18 mouse cellular contexts compared by ENCODE assay signal in the genomic region with DNA sequence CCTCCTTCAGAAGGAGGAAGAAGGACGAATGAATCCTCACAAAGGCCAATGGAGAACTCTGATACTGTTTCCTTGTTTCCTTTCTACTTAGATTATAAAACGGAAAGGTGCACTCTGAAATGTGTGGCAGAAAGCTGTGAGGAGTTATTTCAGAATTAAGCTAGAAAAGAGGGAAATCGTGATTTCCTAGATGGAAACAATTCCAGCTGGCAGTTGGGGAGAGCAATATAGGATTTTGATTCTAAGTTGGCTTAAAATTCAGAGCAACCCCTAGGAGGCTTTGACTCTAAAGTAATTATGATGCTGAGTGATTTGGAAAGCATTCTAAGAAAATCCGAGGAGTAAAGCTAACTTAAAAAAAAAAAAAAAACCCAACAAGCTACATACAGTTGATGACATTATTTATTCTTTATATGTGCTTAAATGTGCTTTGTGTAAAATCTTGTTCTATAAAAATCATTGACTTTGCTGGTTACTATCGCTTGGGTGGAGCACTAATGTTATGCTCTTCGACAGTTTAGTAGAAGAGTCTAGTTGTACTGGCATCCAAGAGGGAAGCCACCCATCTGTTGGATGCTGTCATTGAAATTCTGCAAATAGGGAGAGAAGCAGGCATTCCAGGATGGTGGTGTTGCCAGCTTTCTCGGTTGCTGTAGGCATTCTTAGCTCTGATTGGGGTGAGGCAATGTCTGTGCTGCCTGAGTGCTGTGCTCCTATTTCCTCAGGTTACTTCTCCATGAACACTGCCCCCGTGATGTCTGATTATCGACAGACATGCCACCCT.
DNase-seq lines count a peak whose midpoint lies in the region; ATAC-seq lines count a peak whose summit lies in the region.
"Had no signal": no experiment of that assay in that cellular context is flagged by ENCODE, and none has a peak within 500 bp of the region (broad histone marks: within the 10 kb centered on the region; RNA-seq: fewer than 3 reads in every experiment).

No protein-coding gene starts in this region.

- peaks cover 1% of the 10 kb centered on the region; the same call in 1 of the 2 replicates for H3K4me1 ChIP-seq in forebrain, embryonic 15.5 days
- no peaks in the 10 kb centered on the region for H3K4me1 ChIP-seq in forebrain, embryonic 11.5 days (replicated peaks; ENCODE audit: control insufficient read depth, insufficient read depth, low read length)
- no peaks in the 10 kb centered on the region for H3K4me1 ChIP-seq in hindbrain, embryonic 11.5 days (replicated peaks; ENCODE audit: control insufficient read depth, insufficient read depth, low read length)
- H3K4me1 ChIP-seq: heart, embryonic 12.5 days; midbrain, embryonic 12.5 days had no signal

- H3K9ac ChIP-seq in forebrain, embryonic 15.5 days (replicated peaks), result no peak overlapping the region
- no peak overlapping the region for H3K9ac ChIP-seq in forebrain, embryonic 11.5 days (ENCODE audit: low read length)
- H3K9ac ChIP-seq in hindbrain, embryonic 11.5 days (ENCODE audit: low read depth, low read length), result no peak overlapping the region
- H3K9ac ChIP-seq: embryonic facial prominence, embryonic 13.5 days; heart, embryonic 12.5 days; liver, embryonic 14.5 days; midbrain, embryonic 12.5 days had no signal

- H3K36me3 ChIP-seq in forebrain, embryonic 15.5 days, result no peaks in the 10 kb centered on the region
- H3K36me3 ChIP-seq in forebrain, embryonic 11.5 days (ENCODE audit: control insufficient read depth, insufficient read depth, low read length), result no peaks in the 10 kb centered on the region
- no peaks in the 10 kb centered on the region for H3K36me3 ChIP-seq in hindbrain, embryonic 11.5 days (ENCODE audit: control insufficient read depth, insufficient read depth, low read length)
- H3K36me3 ChIP-seq: embryonic facial prominence, embryonic 13.5 days; heart, embryonic 12.5 days; midbrain, embryonic 12.5 days had no signal

- H3K9me3 ChIP-seq in forebrain, embryonic 15.5 days, result no peaks in the 10 kb centered on the region
- H3K9me3 ChIP-seq in forebrain, embryonic 11.5 days (ENCODE audit: control insufficient read depth, low read length), result no peaks in the 10 kb centered on the region
- no peaks in the 10 kb centered on the region for H3K9me3 ChIP-seq in hindbrain, embryonic 11.5 days (ENCODE audit: control insufficient read depth, low read length)
- H3K9me3 ChIP-seq: embryonic facial prominence, embryonic 13.5 days; heart, embryonic 12.5 days; midbrain, embryonic 12.5 days had no signal

- no peaks in the 10 kb centered on the region for H3K27me3 ChIP-seq in forebrain, embryonic 15.5 days
- no peaks in the 10 kb centered on the region for H3K27me3 ChIP-seq in forebrain, embryonic 11.5 days (ENCODE audit: control insufficient read depth, insufficient read depth, low read length)
- H3K27me3 ChIP-seq in hindbrain, embryonic 11.5 days (ENCODE audit: control insufficient read depth, insufficient read depth, low read length), result no peaks in the 10 kb centered on the region
- H3K27me3 ChIP-seq: heart, embryonic 12.5 days; midbrain, embryonic 12.5 days had no signal

- ATAC-seq in forebrain, embryonic 15.5 days (replicated peaks), result peak; percentile 61; the same call in 1 of the 2 replicates
- ATAC-seq in forebrain, embryonic 11.5 days (replicated peaks; ENCODE audit: low FRiP score), result no peak
- no peak for ATAC-seq in hindbrain, embryonic 11.5 days (ENCODE audit: low FRiP score)
- no peak for ATAC-seq in CD4-positive, CD25-positive, alpha-beta regulatory T cell, adult 4 months
- ATAC-seq: inflammation-experienced regulatory T-cells, adult 6 months had no signal

- H3K27ac ChIP-seq in forebrain, embryonic 15.5 days (replicated peaks), result 0 out of 2 replicates have a peak overlapping the region, but pooled peaks have one; percentile 37
- H3K27ac ChIP-seq in forebrain, embryonic 11.5 days (ENCODE audit: low read depth, low read length), result no peak overlapping the region
- H3K27ac ChIP-seq in hindbrain, embryonic 11.5 days (ENCODE audit: low read depth, low read length), result no peak overlapping the region
- H3K27ac ChIP-seq: embryonic facial prominence, embryonic 13.5 days; kidney, postnatal 0 days; liver, embryonic 14.5 days; midbrain, embryonic 12.5 days had no signal

- WGBS in forebrain, embryonic 15.5 days, result 79% methylated on average over 9 of the region's 9 CpGs
- WGBS in forebrain, embryonic 11.5 days, result 90% methylated on average over 9 of the region's 9 CpGs
- 90% methylated on average over 9 of the region's 9 CpGs for WGBS in hindbrain, embryonic 11.5 days

- H3K4me2 ChIP-seq in forebrain, embryonic 15.5 days (replicated peaks), result no peak overlapping the region
- H3K4me2 ChIP-seq in forebrain, embryonic 11.5 days (ENCODE audit: low read depth, low read length, severe bottlenecking), result no peak overlapping the region
- H3K4me2 ChIP-seq in hindbrain, embryonic 11.5 days (replicated peaks; ENCODE audit: low read depth, low read length), result no peak overlapping the region
- H3K4me2 ChIP-seq: embryonic facial prominence, embryonic 13.5 days; heart, embryonic 12.5 days; midbrain, embryonic 12.5 days had no signal

- H3K4me3 ChIP-seq in forebrain, embryonic 15.5 days, result no peak overlapping the region
- H3K4me3 ChIP-seq in forebrain, embryonic 11.5 days (ENCODE audit: low read depth, low read length), result no peak overlapping the region
- H3K4me3 ChIP-seq in hindbrain, embryonic 11.5 days (ENCODE audit: low read depth, low read length), result no peak overlapping the region
- H3K4me3 ChIP-seq: embryonic facial prominence, embryonic 13.5 days; heart, embryonic 12.5 days; midbrain, embryonic 12.5 days had no signal

- intact Hi-C loops in left cerebral cortex, postnatal 14 days (cut with DNase I), result no loop called here

- no peak for DNase-seq in forebrain, embryonic 11.5 days (ENCODE audit: low spot score)
- DNase-seq in brain, adult 2 months (ENCODE audit: low read depth, low spot score), result peak; percentile 80
- DNase-seq in frontal cortex, postnatal 10 days (ENCODE audit: low spot score in 2 of 2), result peak; percentile 10 to 22
- DNase-seq in left cerebral cortex, postnatal 14 days (ENCODE audit: low spot score in 2 of 2), result peak; percentile 30 to 61
- no peak for DNase-seq in hindbrain, embryonic 11.5 days (ENCODE audit: low spot score)
- DNase-seq in heart, postnatal 4 days, result no peak
- DNase-seq: adrenal gland, postnatal 10 days; B cell, adult 2 months; lung, postnatal 14 days; spleen, adult 18-20 months had no signal

Comparison
In these comparisons a context has a peak if more than half of its experiments do, and no peak if none do; other contexts are left out.
1. DNase-seq: peak in brain, adult 2 months (single experiment), frontal cortex, postnatal 10 days (2 of 2) and left cerebral cortex, postnatal 14 days (2 of 2); none in forebrain, embryonic 11.5 days (single experiment), hindbrain, embryonic 11.5 days (single experiment) and heart, postnatal 4 days (single experiment).